Mouse (Mus musculus): ENCODE results near the gene Mff. TPM values are rescaled to one million over a fixed set of nuclear protein-coding genes. Genes with fewer than 3 reads are reported as not detected.
A peak's percentile ranks its signal among the peaks of the same experiment; 100 is the strongest.

Gene Mff
- total RNA-seq, 2 experiments from 2014 or later, result 138 to 144 TPM

- TF ChIP-seq CTCF (IDR thresholded peaks at IDR 0.05), result no peak
- Histone ChIP-seq H3K4me3 (no peak overlapping the region), H3K27ac (no peak overlapping the region)
- intact Hi-C loops (cut with DNase I), result no loop called here
- no peak for DNase-seq
Measured at GRCm38 (mm10) chr1:82779388-82779966, 54.8 kb downstream of the Mff start.

- intact Hi-C loops (cut with DNase I), result no loop called here
- Histone ChIP-seq H3K27ac (no peak overlapping the region), H3K4me3 (no peak overlapping the region)
- no peak for DNase-seq
- no peak for TF ChIP-seq CTCF (IDR thresholded peaks at IDR 0.05)
Measured at GRCm38 (mm10) chr1:82783559-82783958, 58.9 kb downstream of the Mff start.

- Histone ChIP-seq H3K4me3 (no peak overlapping the region), H3K27ac (no peak overlapping the region)
- intact Hi-C loops (cut with DNase I), result loop anchor here (5.0 kb wide), 1 partner anchor 292 kb away; no protein-coding TSS in a partner anchor
- no peak for TF ChIP-seq CTCF (IDR thresholded peaks at IDR 0.05)
- DNase-seq, result peak; percentile 45
Measured at GRCm38 (mm10) chr1:82785546-82785945, 60.9 kb downstream of the Mff start.

DNA sequence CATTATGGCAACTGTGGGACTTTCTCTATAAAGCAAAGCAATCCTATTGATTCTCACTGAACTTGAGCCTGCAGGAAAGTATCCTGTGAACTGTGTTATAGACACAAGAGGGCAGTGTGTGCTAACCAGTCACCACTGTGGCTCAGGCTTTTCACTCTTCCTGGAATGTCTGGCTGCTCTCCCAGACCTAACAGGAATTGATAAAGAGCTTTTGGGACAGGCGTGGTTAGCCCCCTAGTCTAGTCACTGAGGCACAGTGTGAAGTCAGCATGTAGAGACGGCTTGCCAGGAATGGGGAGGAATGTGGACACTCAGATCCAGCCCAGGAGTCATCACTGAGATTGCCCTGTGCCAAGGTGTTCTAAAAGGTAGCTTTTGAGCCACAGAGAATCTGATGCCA, 62.7 kb downstream of the Mff start:
- intact Hi-C loops (cut with DNase I), result loop anchor here (1.0 to 5.0 kb wide), 2 partner anchors 200 to 290 kb away; no protein-coding TSS in a partner anchor
- TF ChIP-seq CTCF (IDR thresholded peaks at IDR 0.05), result peak; percentile 82
- peak; percentile 54 for DNase-seq
- Histone ChIP-seq H3K4me3 (no peak overlapping the region), H3K27ac (no peak overlapping the region)

GRCm38 (mm10) chr1:82788070-82788469, 63.4 kb downstream of the Mff start:
- no peak for DNase-seq
- TF ChIP-seq CTCF (IDR thresholded peaks at IDR 0.05), result no peak
- Histone ChIP-seq H3K4me3 (no peak overlapping the region), H3K27ac (no peak overlapping the region)
- intact Hi-C loops (cut with DNase I), result loop anchor here (5.0 kb wide), 1 partner anchor 289 kb away; no protein-coding TSS in a partner anchor

GRCm38 (mm10) chr1:82791105-82791504, 66.4 kb downstream of the Mff start:
- Histone ChIP-seq H3K4me3 (no peak overlapping the region), H3K27ac (no peak overlapping the region)
- no peak for TF ChIP-seq CTCF (IDR thresholded peaks at IDR 0.05)
- DNase-seq, result no peak
- intact Hi-C loops (cut with DNase I), result no loop called here

GRCm38 (mm10) chr1:82792238-82792637, 67.5 kb downstream of the Mff start:
- Histone ChIP-seq H3K4me3 (no peak overlapping the region), H3K27ac (no peak overlapping the region)
- DNase-seq, result no peak
- intact Hi-C loops (cut with DNase I), result no loop called here
- TF ChIP-seq CTCF (IDR thresholded peaks at IDR 0.05), result no peak

DNA sequence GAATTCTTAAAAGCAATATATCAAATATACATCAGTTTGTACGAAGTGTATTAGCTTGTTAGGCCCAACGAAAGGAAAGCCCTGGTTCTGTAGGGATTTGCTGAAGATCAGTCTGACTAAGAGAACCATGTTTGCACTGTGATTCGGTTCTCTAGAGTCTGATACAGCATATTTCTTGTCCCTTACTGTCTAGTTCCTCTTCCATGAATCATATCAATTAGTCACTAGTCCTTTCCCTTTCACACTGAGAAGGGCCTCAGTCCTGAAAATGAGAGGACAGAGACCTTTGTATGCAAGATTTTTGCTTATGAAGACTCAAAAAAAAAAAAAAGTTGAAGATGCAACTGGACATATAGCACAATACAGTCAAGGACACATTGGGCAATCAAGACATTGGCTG, 68.4 kb downstream of the Mff start:
- H3K27ac ChIP-seq, result no peak overlapping the region
- intact Hi-C loops (cut with DNase I), result no loop called here
- no peak overlapping the region for H3K4me3 ChIP-seq
- DNase-seq, result no peak
- no peak for TF ChIP-seq CTCF (IDR thresholded peaks at IDR 0.05)

DNA sequence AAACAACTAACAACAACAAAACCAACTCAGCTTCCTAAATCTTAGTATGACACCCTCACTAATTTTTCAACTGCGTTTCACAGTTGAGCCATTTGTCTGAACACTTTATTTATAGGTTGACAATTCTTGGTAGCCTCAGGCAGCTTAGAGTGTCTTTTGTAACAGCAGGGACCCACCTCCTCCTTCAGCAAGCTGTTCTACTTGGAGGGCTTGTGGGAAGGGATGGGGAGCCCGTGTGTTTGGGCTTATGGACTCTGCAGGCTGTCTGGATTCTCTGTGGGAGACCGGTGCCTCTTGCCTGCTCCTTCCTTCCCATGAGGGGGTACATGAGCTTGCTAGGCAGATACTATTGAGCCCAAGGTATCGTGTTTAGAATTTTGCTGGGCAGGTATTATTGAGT, 69.3 kb downstream of the Mff start:
- no peak for TF ChIP-seq CTCF (IDR thresholded peaks at IDR 0.05)
- Histone ChIP-seq H3K4me3 (no peak overlapping the region), H3K27ac (no peak overlapping the region)
- no peak for DNase-seq
- intact Hi-C loops (cut with DNase I), result no loop called here

- Histone ChIP-seq H3K27ac (no peak overlapping the region), H3K4me3 (no peak overlapping the region)
- intact Hi-C loops (cut with DNase I), result no loop called here
- no peak for TF ChIP-seq CTCF (IDR thresholded peaks at IDR 0.05)
- no peak for DNase-seq
Measured at GRCm38 (mm10) chr1:82795211-82795610, 70.5 kb downstream of the Mff start.

DNA sequence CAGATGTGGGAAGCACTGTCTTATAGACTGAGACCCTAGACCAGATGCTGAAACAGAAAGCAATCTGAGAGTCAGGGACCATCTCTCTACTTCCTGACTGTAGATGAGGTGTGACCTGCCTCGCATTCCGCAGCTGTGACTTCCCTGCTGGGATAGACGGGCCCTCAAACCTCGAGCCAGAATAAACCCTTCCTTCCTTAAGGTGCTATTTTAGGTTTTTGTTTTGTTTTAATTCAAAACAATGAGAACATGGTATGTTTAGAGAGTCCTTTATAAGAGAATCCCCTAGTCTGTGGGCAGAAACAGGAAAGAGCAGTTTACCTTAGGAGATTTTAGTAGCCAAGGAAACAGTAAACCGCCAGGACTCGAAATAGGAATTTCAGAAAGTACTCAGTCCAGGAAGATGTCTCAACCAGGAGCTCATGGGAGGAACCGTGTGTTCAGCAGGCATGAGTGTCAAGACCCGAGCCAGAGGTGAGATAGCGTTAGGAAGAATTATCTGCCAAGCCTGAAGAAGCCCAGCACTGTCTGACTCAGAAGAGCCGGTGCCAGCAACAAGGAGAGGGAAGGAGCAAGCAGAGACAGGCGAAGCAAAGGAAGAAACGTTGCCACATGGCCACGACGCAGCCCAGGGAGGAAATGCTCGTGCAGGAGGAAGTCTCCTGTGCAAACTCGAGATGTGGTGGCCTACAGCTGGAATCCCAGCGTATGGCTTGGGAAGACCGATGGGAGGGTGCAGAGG, 71.2 kb downstream of the Mff start:
- no peak for TF ChIP-seq CTCF (IDR thresholded peaks at IDR 0.05)
- intact Hi-C loops (cut with DNase I), result no loop called here
- Histone ChIP-seq H3K4me3 (no peak overlapping the region), H3K27ac (peak overlapping the region; percentile 10; the same call in 1 of the 2 replicates)
- peak; percentile 31 for DNase-seq

- intact Hi-C loops (cut with DNase I), result no loop called here
- Histone ChIP-seq H3K4me3 (no peak overlapping the region), H3K27ac (no peak overlapping the region)
- TF ChIP-seq CTCF (IDR thresholded peaks at IDR 0.05), result no peak
- no peak for DNase-seq
Measured at GRCm38 (mm10) chr1:82797088-82797487, 72.4 kb downstream of the Mff start.

- DNase-seq, result no peak
- no peak for TF ChIP-seq CTCF (IDR thresholded peaks at IDR 0.05)
- intact Hi-C loops (cut with DNase I), result no loop called here
- Histone ChIP-seq H3K4me3 (no peak overlapping the region), H3K27ac (peak overlapping the region; percentile 41; the same call in 1 of the 2 replicates)
Measured at GRCm38 (mm10) chr1:82798304-82798703, 73.6 kb downstream of the Mff start.
